8 mouse cellular contexts compared by ENCODE assay signal in the genomic region with DNA sequence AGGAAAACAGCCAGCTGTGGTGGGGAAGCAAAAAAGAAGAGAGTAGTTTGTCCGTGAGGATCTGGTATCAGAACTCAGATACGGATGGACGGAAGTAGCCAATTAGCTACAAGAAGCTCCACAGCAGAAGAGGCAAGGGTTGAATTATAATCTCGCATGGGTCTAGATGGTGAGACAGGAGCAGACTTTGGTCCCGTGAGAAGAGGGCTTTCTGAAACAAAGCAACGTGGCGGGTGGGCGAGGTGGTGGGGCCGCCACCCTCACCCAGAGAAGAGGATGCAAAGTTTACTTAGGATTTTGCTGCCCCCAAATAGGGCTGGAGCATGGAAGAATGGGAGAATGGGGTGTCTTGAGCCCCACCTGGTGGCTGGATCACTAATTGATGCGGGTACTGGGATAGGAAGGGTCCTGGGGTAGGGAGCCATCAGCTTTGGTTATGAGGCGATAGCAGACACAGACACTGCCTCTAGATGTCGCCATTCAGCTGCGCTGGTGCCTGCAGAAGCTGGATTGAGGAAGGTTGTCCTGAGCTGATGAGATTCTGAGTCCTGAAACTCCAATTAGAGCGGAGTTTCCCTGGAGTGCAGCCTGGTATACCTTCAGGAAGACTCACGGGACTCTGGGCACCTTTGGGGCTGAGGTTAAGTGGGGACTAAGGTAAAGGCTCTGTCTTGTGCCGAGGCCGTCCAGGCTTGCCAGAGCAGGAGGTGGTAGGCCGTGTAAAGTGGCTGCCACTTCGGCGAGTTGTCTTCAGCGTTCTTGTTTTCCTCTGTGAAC. TPM values are rescaled to one million over a fixed set of nuclear protein-coding genes. Genes with fewer than 3 reads are reported as not detected.
DNase-seq lines count a peak whose midpoint lies in the region; ATAC-seq and TF ChIP-seq lines count a peak whose summit lies in the region.

No protein-coding gene starts in this region.

- DNase-seq in ZHBTc4 (ENCODE audit: low read depth, low spot score), result peak; percentile 96
- DNase-seq in cerebellum, postnatal 4 days (ENCODE audit: low spot score in 2 of 2), result peak; percentile 68 to 88
- peak; percentile 86 for DNase-seq in gastrocnemius, adult 2 months
- DNase-seq in hindbrain, postnatal 0 days (ENCODE audit: low spot score), result peak; percentile 94
- DNase-seq in left cerebral cortex, adult 18-20 months (ENCODE audit: low spot score in 2 of 2), result peak; percentile 79 to 82
- peak; percentile 89 for DNase-seq in lung, postnatal 4 days
- peak; percentile 76 for DNase-seq in retina, postnatal 7 days (ENCODE audit: low read depth, low spot score)
- DNase-seq in urinary bladder, adult 2 months (ENCODE audit: low spot score), result peak; percentile 52

- H3K36me3 ChIP-seq in hindbrain, postnatal 0 days (ENCODE audit: insufficient read depth, low read length), result no peaks in the 10 kb centered on the region

- H3K9me3 ChIP-seq in hindbrain, postnatal 0 days (ENCODE audit: low read length), result no peaks in the 10 kb centered on the region

- 0 out of 2 replicates have a peak, but pooled peaks cover 6% of the 10 kb centered on the region for H3K4me1 ChIP-seq in hindbrain, postnatal 0 days (ENCODE audit: insufficient read depth, low read length)

- H3K27me3 ChIP-seq in hindbrain, postnatal 0 days (ENCODE audit: insufficient read depth, low read length), result no peaks in the 10 kb centered on the region

- WGBS in hindbrain, postnatal 0 days, result 19% methylated on average over 21 of the region's 21 CpGs

- ATAC-seq in hindbrain, postnatal 0 days, result peak; percentile 92

- H3K27ac ChIP-seq in gastrocnemius, adult 2 months, result peak overlapping the region; percentile 69
- H3K27ac ChIP-seq in hindbrain, postnatal 0 days, result no peak overlapping the region

- intact Hi-C loops in gastrocnemius, adult 2 months (cut with DNase I), result loop anchor here (1.0 to 2.0 kb wide), 2 partner anchors 42 to 52 kb away; no protein-coding TSS in a partner anchor

- peak overlapping the region; percentile 52 for H3K4me2 ChIP-seq in hindbrain, postnatal 0 days (ENCODE audit: low read depth, low read length)

- TF ChIP-seq CTCF in gastrocnemius, adult 2 months (IDR thresholded peaks at IDR 0.05), result peak; percentile 99
- peak; percentile 98 for TF ChIP-seq CTCF in hindbrain, postnatal 0 days (IDR thresholded peaks at IDR 0.05; ENCODE audit: low read depth)

- peak overlapping the region; percentile 49 for H3K4me3 ChIP-seq in gastrocnemius, adult 2 months
- H3K4me3 ChIP-seq in hindbrain, postnatal 0 days (ENCODE audit: low read length), result peak overlapping the region; percentile 11; the same call in 1 of the 2 replicates

- no peak overlapping the region for H3K9ac ChIP-seq in hindbrain, postnatal 0 days (replicated peaks; ENCODE audit: low read length)

RNA-seq across cellular contexts. Expression of gene Pdp2, which starts 11.4 kb away (rescaled TPM):
- 1 to 10 TPM; 4.0 to 4.6 TPM for total RNA-seq in gastrocnemius, adult 2 months (2021)
- total RNA-seq in hindbrain, postnatal 0 days (2014; rRNA removed), result 12.1 and 12.3 TPM in 2 replicates
- 14.2 and 15.3 TPM in 2 replicates for polyA plus RNA-seq in hindbrain, postnatal 0 days (2015; fragmentation: Nextera tagmentation; extraction: Ambion mirVana)
- 1 to 10 TPM; 7.7 to 8.9 TPM for total RNA-seq in left cerebral cortex, adult 18-20 months (2021)
- 6.1 and 7.2 TPM in 2 replicates for polyA plus RNA-seq in urinary bladder, adult 2 months (2012; rRNA removed)

RNA-seq across cellular contexts. Expression of gene Cdh16, which starts 21.5 kb away (rescaled TPM):
- not detected for total RNA-seq in gastrocnemius, adult 2 months (2021)
- total RNA-seq in hindbrain, postnatal 0 days (2014; rRNA removed), result not detected in 2 replicates
- polyA plus RNA-seq in hindbrain, postnatal 0 days (2015; fragmentation: Nextera tagmentation; extraction: Ambion mirVana), result not detected in 2 replicates
- not detected for total RNA-seq in left cerebral cortex, adult 18-20 months (2021)
- not detected in 2 replicates for polyA plus RNA-seq in urinary bladder, adult 2 months (2012; rRNA removed)

RNA-seq across cellular contexts. Expression of gene Rrad, which starts 28.5 kb away (rescaled TPM):
- 1 to 10 TPM; 2.8 to 3.1 TPM for total RNA-seq in gastrocnemius, adult 2 months (2021)
- total RNA-seq in hindbrain, postnatal 0 days (2014; rRNA removed), result 3.9 and 5.1 TPM in 2 replicates
- polyA plus RNA-seq in hindbrain, postnatal 0 days (2015; fragmentation: Nextera tagmentation; extraction: Ambion mirVana), result 2.4 and 2.7 TPM in 2 replicates
- 1 to 10 TPM; 3.4 to 5.2 TPM for total RNA-seq in left cerebral cortex, adult 18-20 months (2021)
- polyA plus RNA-seq in urinary bladder, adult 2 months (2012; rRNA removed), result 10.3 and 13.4 TPM in 2 replicates

RNA-seq across cellular contexts. Expression of gene Ciao2b, which starts 39.1 kb away (rescaled TPM):
- 10 to 100 TPM; 33.8 to 42.3 TPM for total RNA-seq in gastrocnemius, adult 2 months (2021)
- total RNA-seq in hindbrain, postnatal 0 days (2014; rRNA removed), result 55.2 and 73.6 TPM in 2 replicates
- polyA plus RNA-seq in hindbrain, postnatal 0 days (2015; fragmentation: Nextera tagmentation; extraction: Ambion mirVana), result 103 and 104 TPM in 2 replicates
- total RNA-seq in left cerebral cortex, adult 18-20 months (2021), result 10 to 100 TPM; 30.0 to 35.5 TPM
- 53.2 and 69.5 TPM in 2 replicates for polyA plus RNA-seq in urinary bladder, adult 2 months (2012; rRNA removed)
